Mouse (Mus musculus) 416B (cell line): Measurements from ENCODE around the gene St6galnac1.
"Not testable (repeated sequence)": the region's sequence is repeated elsewhere in the genome, so short reads cannot be mapped to it uniquely, and the experiment has no call there.

Source experiments
- DNase-seq: peaks from one replicate; pipeline ENCODE4 v3.0.0; 2011; ENCODE audit warnings: low read depth

Gene St6galnac1

GRCm38 (mm10) chr11:116775407-116775806 is at the start of gene St6galnac1:
TSS of gene St6galnac1 (minus strand) at chr11:116775507.
- no peak for DNase-seq

- DNase-seq, result not testable (repeated sequence)
Observed at GRCm38 (mm10) chr11:116823885-116824284, 48.6 kb upstream of the St6galnac1 start.

GRCm38 (mm10) chr11:116823255-116823654 is 47.9 kb upstream of the St6galnac1 start:
- no peak for DNase-seq

DNA sequence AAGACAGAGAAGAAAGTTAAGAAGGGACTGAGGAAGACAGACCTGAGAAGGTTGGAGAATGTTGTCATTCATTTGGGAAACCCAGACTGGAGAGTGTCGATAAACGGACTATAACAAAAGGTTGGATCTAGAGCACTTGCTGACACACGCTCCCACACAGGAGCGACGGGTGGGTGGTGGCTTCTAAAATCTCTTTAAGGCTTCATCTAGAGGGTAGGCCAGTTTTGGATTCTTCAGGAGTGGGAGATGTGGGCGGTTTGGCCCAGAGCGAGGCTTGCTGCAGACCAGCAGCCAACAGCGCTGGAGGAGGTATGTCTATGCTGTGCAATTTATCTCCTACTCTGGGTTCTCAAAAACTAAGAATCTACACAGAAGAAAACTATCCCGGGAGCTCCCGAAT is 47.3 kb upstream of the St6galnac1 start:
- no peak for DNase-seq

DNA sequence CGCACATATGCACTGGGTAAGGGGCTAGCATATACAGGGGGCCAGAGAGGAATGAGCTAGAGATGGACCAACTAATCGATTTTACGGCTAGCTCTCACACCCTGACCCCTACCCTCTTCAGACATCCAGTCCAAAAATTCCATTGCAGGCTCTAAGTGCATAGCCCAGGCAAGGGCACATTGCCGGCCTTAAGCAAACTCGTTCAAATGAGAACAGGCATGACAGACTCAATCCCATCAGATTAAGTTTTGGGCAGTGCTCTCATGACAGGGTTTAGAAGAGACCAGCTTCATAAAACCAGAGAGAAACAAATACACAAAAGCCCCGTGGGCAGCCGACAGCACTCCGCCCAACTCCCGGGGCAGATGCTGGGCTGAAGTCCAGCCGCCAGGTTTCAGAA is 46.9 kb upstream of the St6galnac1 start:
- DNase-seq, result no peak

DNA sequence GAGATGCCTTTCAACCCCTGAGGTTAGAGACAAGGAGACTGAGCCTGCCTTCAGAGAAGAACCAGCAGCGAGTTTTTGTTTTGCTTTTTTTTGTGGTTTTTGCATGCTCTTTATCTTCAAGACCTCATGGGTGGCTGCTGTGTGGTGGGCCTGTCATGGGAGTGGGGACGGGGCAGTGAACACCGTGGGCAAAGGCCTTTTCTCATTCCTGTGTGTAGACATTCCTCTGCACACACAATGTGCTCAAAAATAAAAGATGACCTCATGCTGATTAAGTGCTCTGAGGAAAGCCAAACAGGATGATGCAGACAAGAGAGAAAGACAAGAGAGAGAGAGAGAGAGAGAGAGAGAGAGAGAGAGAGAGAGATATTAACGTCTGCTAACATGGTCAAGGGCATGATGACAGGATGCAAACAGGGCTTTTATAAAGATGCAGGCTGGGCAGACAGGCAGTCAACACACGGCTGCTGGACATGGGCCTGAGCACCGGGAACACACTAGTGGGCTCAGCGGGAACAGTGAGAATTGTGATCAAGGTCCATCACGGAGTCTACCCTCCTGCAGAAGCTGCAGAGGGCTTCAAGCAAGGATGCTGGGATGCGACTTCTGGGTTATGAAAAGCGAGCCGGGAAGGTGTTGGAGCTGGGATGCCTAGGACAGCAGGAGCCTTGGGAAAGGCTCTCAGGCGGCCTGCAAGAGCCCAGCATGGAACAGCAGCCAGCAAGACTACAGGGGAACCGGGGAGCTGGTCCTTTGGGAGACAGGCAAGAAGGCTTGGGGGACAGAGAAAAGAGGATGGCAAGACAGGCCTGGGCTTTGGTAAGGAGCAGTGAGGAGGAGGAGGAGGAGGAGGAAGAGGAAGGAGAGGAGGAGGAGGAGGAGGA is 46.0 kb upstream of the St6galnac1 start:
- no peak for DNase-seq

DNA sequence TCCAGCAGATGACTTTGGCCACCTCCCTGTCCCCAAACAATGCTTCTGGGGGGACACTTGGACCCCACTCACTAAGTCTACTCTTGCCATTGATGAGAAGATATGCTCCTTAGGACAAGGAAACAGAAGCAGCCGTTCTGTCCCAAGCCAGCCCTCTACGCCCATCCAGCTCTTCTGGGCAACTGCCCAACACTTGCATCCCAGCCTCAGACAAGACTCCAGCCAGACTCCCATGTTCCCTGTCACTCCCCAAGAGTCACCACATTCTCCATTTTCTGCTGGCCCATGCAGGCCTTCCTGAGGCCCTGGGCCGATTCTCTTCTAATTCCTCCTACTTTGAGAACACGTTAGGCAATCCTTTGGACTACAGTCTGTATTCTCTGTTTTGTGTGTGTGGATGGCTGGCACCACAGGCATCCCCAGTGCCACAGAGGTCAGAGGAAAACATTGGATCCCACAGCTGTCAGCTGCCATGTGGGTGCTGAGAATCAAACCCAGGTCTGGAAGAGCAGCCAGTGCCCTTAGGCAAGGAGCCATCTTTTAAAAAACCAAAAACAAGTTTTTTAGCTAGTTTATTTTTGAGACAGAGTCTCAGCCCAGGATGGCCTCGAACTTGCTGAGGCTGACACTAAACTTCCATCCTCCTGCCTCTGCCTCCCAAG is 44.8 kb upstream of the St6galnac1 start:
- no peak for DNase-seq

- no peak for DNase-seq
Observed at GRCm38 (mm10) chr11:116818722-116819121, 43.4 kb upstream of the St6galnac1 start.

DNA sequence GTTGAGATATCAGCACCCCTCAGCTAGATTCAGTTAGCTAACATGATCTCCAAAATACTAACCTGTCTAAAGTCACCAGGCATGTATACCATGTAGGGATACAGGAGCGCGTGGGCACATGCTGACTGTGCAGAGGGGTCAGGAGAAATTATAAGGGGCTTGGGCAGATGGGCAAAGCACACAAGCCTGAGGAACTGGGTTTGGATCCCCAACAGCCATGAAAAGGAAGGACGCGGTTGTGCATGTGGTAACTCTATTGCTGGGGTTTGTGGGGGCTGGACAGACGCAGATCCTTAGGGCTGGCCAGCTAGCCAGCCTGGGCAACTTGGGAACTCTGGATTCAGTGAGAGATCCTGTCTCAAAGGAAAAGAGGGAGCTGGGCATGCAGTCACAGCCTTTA is 42.3 kb upstream of the St6galnac1 start:
- no peak for DNase-seq

- DNase-seq, result no peak
Observed at GRCm38 (mm10) chr11:116816769-116817168, 41.5 kb upstream of the St6galnac1 start.

DNA sequence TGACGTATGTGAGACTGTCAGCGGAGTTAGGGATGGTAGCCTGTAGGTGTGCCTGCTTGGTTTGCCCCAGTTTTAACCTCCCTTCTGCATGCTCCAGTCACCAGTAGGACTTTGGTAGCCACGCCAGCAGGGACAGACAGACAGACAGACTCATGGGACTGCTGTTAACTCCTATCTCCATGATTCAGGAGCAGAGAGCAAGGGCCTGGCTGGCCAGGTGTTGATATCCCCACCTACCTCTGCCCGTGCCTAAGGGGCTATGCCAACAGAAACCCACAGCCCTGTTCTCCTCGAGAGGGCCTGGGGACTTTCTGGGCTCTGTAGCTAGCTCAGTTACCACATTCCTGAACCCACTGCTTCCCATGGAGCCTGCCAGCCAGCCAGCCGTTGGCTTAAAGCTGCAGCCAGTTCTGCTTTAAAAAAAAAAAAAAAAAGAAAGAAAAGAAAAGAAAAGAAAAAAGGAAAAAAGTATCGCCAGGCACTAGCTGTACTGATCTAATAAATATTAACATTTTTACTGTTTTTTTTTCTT is 39.6 kb upstream of the St6galnac1 start:
- DNase-seq, result no peak

- no peak for DNase-seq
Observed at GRCm38 (mm10) chr11:116814076-116814883, 39.0 kb upstream of the St6galnac1 start.

DNA sequence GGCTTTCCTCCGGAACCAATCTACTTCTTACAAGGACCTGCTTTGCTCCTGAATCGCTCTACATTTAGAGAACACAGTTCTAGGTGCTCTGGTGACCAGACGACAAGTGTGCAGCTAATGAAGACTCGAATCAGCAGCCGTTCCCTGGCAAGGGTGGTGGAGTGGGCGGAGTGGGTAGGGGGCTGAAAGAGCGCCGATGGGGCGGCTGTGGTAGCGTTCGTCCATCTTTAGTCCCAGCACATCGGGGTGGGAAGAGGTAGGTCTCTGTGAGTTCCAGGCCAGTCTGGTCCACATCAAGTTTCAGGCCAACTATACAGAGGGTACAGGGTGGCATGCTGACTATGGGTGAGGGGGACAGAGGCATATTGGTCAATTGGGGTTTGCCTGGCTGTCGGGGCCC is 38.3 kb upstream of the St6galnac1 start:
- no peak for DNase-seq

DNA sequence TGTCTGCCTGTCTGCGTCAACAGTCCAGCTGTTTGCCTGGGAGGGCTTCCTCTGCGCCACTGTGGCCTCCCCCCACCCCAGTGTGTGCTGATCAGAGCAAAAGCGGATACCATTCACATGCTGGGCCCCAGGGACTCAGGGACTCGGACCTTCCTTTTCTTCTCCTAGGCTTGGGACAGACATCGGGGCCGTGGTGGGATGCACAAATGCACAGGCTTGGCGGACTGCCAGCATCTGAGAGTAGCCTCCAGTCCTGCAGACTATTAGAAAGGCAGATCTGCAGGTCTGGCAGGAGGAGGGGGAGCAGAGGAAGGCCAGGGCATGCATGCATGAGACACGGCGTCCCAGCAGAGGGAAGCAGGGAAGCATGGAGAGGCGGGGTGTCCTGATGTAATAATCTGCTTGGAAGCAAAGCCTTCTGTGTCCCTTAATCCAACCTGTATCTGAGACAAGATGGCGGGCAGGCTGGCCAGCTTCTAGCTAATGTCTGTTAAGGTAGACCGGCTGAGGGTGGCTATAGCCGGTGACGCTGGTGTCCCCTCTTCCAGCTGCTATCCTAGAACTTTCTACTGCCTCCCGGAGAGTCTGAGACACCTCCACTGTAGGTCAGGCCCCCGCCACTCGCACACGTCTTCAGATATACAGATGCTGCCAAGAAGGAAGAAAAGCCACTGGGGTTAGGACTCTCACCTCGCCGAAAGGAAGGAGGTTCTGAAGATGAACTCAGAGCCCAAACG is 37.7 kb upstream of the St6galnac1 start:
- DNase-seq, result no peak

DNA sequence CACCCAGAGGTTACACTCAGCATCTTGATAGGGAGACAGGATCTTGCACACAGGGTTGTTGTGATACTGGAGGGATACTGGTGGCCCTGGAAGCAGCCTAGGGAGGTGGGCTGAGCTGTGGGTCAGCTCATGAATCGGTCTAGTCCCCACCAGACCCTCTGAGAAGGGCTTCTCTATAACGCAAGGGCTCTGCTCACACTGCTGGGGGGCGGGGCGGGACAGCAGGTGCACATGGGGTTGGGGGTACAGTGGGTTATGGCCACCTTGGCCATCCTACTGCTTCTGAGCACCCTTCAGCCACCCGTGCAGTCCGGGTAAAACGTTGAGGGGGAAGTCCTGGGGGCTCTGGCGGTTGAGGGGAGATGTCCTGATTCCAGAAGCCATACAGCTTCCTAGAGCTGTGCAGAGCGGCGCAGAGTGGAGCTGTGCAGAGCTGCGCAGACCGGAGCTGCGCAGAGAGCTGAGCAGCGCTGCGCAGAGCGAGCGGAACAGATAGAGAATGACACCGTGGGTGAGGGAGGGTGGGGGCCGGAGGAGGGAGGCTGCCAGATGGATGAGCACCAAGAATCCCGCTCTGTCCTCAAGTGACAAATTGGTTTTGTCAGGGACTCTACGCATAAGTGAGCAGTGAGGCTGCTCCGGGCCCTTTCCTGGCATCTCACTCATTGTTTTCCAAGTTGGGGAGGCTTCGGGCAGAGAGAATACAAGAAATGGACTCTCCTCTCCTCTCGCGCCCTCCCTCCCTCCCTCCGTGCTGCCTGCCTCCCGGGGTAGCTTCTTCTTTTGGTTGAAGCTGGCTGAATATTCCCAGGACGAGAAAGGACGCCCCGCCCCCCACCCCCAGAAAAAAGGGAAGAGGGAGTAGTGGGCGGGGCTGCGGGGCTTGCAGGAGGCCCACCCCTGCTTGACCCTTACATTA is 35.9 kb upstream of the St6galnac1 start:
- no peak for DNase-seq

DNA sequence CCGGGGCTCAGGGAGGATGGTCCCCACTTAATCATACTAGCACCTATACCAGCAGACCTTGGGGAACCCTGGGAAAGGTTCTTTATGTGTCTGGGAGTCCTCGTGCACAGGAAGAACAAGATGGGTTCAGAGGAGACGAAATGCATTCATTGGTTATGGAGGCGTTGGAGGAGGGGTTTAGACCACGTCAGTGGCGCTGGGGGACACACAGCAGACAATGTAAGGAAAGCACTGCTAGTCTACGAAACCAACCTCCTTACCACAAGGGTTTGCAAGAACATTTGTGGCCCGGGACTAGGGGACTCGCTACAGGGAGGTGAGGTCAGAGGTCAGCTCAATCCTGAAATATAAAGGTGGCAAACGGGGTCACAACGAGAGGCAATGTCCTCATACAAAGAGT is 35.2 kb upstream of the St6galnac1 start:
- DNase-seq, result no peak

- no peak for DNase-seq
Observed at GRCm38 (mm10) chr11:116809520-116809919, 34.2 kb upstream of the St6galnac1 start.

DNA sequence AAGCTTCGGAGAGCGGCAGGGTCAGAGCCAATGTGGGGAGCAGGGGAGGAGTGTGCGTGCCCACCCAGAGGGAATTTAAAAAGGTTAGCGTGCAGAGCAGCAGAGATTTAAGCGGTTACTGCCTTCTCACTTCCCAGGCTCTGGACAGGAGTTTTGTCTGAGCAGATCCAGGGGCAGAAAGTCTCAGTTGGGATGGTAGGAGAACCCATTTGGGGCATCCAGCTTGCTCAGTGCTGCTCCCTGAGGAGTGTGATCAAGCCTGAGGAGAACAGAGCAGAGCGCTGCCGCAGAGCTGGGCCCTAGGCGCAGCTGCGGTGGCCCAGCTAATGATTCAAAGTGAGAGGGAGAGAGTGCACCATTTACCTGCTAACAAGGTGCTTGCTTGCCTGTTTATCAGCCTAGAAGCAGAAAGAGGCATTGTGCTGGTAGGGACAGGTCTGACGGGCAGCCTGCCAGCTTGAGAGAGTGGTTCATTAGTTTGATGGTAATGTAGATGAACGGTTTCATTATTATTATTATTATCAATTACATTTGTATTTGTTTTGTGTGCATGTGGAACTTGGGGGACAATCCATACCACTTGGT is 33.6 kb upstream of the St6galnac1 start:
- no peak for DNase-seq

- peak; percentile 93 for DNase-seq
Observed at GRCm38 (mm10) chr11:116807938-116808606, 32.8 kb upstream of the St6galnac1 start.

DNA sequence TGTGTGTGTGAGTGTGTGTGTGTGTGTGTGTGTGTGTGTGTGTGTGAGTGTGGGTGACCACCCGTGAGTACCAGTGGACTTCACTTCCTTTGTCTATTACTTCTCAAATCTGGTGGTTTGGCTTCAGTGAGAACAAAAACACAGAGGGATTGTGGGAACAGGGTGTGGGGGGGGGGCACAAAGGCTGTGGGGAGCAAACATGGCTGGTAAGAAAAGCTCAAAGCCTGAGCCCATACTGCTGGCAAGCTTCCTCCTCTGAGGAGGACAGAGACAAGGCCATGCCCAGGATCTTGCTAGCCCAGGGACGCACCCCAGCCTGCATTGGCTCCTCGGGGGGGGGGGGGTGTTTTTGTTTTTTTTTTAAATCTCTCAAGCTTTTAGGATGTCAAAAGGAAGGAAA is 32.2 kb upstream of the St6galnac1 start:
- peak; percentile 84 for DNase-seq
